Mouse (Mus musculus): ENCODE measurements around the gene Rcor1.

Rcor1 gene

DNA sequence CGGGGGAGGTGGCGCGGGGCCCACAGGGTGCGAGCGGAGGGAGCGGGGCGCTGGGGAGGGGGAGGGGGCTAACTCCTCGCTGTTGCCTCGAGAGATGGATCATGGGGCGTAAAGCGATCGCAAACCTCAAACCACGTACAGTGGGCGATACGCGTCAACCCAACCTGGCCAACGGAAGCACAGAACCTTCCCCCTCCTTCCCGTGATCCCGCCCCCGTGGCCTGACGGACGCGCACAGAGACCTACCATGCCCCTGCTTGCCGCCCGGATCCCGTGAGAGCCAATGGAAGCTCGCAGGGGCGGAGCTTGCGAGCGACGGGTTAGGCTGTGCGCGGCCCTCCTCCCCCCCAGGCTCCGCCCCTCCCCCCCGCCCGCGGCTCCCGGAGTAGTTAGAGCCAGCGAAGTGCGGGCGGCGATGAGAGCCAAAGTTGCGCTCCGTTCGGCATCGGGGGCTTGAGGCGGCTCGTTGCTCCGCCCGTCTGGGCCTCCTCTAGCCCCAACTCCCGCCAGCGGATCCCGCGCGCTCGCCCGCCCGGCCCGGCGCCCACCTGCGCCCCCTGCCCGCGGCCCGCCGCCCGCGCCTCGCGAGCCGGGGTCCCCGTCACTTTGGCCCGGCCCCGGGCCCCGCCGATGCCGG lies at the start of gene Rcor1:
TSS of gene Rcor1 (plus strand) at position 376 of the 637 bp plus-strand sequence.
- DNase-seq (ENCODE audit: low read depth, low spot score), result peak; percentile 99

DNA sequence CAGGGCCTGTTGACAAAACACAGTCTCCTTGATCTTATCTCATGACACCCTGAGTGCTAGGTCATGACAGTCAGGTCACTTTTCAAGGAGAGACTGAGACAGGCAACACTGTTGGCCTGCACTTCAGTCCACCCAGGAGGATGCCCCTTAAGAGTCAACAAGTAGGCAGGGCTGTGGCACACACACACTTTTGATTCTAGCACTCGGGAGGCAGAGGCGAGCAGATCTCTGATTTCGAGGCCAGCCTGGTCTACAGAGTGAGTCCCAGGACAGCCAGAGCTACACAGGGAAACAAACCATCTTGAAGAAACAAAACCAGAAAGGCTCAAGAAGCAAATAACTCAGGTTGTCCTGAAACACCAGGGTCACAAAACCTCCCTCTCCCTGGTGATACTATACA lies 49.7 kb upstream of the Rcor1 start:
- DNase-seq (ENCODE audit: low read depth, low spot score), result no peak

DNA sequence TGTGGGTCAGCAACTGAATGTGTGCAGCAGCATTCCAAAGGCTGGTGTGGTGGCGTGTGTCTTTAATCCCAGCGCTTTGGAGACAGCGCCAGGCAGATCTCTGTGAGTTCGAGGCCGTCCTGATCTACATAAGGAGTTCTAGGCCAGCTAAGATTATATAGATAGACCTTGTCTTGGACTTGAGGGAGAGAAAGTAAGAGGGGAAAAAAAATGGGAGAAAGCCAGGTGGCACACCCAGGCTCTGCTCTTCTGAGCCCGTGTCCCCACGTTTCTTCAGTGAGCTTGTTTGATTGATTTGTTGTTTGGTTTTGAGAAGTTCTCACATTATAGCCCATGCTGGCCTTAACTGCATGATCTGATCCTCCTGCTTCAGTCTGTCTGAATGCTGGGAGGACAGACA lies 48.7 kb upstream of the Rcor1 start:
- no peak for DNase-seq (ENCODE audit: low read depth, low spot score)

- peak; percentile 95 for DNase-seq (ENCODE audit: low read depth, low spot score)
Observed at GRCm38 (mm10) chr12:110991361-110992127, 47.6 kb upstream of the Rcor1 start.

DNA sequence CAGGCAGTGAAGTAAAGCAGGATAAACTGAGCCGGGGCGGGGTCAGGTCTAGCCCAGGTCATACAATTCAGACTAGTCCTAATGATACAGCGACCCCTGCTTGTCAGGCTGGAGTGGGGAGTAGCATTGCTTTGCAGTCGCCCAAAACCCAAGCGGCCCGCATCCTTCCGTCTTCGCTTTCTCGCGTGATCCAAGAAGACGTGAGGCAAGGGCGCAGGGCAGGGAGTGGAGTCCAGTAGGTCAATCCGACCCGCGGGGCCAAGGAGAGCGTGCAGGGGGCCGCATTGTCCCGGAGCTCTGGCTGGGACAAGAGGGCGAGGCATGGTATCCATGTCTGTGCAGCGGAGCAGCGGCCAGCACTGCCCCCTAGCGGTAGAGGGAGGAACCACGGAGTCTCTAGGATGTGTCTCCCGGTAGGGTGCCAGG lies 47.0 kb upstream of the Rcor1 start:
- DNase-seq (ENCODE audit: low read depth, low spot score), result peak; percentile 97

DNA sequence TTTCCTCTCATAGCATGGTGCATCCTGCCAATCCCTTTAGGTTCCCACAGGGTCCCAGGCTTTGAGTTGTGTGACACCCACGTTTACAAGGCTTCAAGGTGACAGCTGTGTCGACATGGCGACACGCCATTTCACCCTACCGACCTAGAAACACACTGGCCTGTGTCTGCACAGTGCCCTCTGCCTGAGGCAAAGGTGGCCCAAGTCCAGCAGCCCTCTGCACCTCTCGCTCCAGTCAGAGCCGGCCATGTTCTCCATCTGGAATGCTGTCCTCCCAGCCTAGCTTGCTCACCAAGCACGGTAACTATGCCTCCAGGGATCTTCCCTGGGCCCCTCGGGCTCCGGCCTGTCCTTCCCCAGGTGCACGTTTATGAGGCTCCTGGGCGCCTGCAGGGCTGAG lies 46.4 kb upstream of the Rcor1 start:
- DNase-seq (ENCODE audit: low read depth, low spot score), result no peak

- DNase-seq (ENCODE audit: low read depth, low spot score), result no peak
Observed at GRCm38 (mm10) chr12:110993226-110993625, 45.9 kb upstream of the Rcor1 start.

GRCm38 (mm10) chr12:110994666-110995065 lies 44.5 kb upstream of the Rcor1 start:
- DNase-seq (ENCODE audit: low read depth, low spot score), result peak; percentile 78

- no peak for DNase-seq (ENCODE audit: low read depth, low spot score)
Observed at GRCm38 (mm10) chr12:110998092-110998491, 41.1 kb upstream of the Rcor1 start.

DNA sequence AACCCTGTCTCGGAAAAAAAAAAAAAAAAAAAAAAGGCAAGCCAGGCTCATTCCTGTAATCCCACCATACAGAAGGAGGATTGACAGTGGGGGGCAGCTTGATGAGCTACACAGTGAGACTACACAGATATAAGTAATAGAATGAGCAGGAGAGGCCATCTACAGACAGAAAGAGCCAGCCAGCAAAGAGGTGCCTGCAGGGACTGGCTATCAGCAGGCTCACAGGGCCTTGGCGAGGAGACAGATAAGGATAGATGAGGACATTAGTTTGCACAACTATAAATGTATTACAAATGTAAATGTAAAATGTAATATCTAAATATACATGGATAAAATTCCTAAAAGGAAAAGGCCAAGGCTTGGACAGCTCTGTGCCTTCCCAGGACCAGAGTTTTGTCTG lies 39.3 kb upstream of the Rcor1 start:
- DNase-seq (ENCODE audit: low read depth, low spot score), result no peak

DNA sequence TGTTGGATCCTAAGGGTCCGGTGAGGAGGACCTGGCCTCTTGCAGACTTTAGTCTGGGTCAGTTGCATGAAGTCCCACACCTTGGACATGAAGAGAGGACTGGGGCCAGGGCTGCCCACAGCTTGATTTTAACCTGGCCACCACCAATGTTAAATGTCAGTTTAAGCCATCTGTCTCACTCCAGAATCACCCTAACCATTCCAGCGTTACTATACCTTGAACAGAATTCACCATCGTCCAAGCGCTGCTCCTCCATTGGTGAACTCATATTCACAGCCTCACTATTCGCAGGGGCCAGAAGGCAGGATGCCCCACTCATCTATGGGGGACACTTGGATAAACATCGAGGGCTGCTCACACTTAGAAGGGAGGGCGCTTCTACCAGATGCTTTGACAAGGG lies 38.2 kb upstream of the Rcor1 start:
- DNase-seq (ENCODE audit: low read depth, low spot score), result no peak

DNA sequence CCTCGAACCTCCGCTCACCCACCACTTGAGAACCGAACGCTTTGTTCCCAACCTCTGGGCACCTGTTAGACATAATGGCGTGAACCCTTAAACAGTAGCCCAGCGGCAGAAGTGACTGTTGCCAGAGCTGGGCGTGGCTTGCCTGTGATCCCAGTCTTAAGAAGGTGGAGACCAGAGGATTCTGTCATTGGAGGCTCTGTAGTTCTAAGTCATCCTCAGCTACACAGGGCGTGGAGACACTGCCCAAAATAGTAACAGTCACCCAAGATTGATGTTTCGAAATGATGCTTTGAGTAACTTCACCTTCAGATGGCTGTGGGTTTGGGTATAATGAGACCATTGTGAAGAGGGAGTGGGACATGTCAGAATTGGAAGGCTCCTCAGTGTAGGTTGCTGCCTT lies 35.0 kb upstream of the Rcor1 start:
- DNase-seq (ENCODE audit: low read depth, low spot score), result peak; percentile 12

DNA sequence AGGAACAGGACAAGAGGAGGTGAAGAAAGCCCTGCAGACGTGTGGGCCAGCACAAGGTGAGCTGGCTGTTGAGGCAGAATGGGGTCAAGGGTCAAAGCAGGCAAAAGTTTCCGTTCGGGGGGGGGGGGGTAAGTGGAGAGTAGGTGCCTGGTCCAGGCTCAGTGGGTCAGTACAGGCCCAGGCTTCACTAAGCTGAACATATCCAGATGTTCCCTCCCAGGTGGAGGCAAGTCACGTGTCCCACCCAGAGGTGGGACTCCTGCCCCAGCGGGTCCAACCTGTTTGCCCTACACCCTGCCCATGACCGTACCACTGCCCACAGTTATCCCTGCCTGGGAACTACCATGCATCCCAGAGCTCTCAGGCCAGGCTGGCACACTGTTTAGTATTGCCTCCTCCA lies 33.3 kb upstream of the Rcor1 start:
- DNase-seq (ENCODE audit: low read depth, low spot score), result no peak

DNA sequence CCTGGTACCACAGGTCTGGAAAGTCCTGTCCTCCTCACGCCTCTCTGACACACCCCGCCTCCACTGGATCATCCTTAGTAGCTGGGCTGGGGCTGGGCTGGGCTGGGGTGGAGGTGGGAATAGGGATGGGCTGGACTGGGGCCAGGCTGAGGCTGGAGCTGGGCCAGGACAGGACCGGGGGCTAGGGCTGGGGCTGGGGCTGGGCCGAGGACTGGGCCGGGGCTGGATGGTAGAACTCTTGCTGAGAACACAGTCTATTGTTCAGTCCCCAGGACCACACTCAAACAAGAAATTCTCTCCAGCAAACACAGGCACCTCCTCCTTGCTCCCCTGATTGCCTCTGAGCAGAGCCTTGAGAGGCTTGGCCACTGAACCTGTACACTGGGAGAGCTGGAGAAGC lies 32.8 kb upstream of the Rcor1 start:
- DNase-seq (ENCODE audit: low read depth, low spot score), result no peak

DNA sequence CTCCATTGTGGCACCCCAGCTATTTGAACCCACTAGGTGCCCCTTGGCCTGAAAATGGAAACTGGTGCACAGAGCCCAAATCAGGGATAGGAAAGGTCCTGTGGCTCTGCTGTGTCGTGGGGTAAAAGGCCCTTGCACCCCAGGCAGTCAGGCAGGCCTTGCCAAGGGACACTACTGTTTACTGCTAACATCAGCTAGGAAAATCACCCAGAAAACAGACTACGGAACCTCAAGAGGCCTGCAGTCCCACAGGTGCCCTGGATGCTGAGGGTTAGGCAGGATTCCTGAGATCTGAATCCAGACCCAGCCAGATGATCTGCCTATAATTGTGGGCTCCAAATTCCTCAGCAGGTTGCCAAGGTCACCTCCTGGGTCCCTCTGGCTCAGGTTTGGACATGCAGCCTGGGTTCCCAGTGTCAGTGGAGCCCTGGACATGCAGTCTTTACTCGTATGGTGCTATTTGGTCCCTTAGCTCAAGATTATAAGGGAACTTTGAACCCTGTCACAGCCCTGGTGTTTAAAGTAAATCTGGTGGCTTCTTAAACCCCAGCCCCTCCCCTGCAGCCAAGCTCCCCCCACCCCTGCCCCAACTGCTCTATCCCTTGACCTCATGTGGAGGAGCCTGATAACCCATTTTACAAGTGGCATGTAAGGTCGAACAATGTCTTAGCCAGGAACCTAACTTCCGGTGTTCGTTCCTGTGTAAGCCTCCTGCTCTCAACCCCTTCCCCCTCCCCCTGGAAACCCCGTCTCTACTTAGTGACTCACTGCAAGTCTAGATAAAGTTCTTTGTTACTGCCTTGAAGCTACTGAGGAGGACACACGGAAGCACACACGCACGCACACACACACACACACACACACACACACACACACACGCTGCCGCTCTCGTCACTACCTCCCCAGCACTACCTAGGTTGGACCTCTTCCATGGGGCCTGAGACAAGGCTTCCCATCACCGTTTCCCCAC lies 31.7 kb upstream of the Rcor1 start:
- DNase-seq (ENCODE audit: low read depth, low spot score), result peak; percentile 86

DNA sequence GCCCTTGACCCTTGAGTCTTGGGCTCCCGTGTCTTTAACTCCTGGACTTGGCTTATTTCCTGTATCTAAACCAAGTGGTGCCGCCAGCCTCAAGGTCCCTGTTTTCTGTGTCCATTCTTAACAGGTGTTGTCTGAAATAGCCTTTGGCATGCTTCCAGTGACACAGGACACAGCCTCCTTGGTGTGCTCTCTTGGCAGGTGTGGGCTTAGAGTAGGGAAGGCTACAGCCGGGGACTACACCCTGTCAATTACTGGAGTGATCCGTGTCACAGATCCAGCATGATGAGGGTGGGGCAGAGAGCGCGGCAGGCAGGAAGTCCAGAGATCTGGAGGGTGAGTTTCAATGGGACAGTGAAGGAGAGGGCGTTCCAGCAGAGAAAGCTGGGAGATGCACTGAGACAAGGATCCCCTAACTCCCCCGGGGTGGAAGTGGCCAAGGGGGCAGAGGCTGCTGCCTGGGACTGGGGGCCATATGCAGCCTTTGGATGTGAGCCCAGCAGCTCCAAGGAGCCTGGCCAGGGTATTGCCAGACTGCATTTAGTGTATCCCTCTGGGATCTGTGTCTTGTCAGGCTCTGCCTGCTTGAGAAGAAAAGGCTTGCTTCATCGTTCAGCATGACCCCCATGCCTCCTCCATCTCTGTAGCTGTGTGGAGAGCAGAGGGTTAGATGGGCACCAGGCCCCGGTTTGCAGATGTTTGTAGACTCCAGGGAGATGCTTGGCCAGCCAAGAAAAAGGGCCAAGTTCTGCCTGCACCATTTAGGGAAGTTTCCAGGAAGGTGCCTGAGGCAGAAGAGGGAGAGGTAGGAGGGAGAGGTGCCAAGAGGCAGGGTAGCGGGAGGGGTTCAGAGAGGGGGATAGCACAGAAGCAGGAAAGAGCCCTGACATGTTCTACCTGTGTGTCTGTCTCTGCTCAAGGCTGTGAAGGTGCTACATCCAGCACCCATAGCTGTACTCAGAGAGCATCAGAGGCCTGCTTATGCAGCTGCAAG lies 30.4 kb upstream of the Rcor1 start:
- peak; percentile 62 for DNase-seq (ENCODE audit: low read depth, low spot score)

GRCm38 (mm10) chr12:111009615-111010257 lies 29.4 kb upstream of the Rcor1 start:
- DNase-seq (ENCODE audit: low read depth, low spot score), result no peak

DNA sequence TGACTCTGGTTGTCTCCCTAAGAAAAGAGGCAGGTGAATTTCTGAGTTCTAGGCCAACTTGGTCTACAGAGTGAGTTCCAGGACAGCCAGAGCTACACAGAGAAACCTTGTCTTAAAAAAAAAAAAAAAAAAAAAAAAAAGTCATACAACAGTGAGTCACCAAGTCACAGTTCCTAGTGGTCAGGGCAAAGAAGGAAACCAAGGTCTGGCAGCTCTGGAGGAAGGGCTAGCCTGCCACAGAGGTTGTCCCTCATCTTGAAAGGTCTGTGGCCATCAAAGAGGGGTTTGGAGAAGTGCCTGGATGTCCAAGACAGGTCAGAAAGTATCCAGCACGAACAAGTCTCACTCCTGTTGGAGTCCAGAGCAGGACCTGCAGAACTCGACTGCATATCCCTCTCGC lies 22.3 kb upstream of the Rcor1 start:
- no peak for DNase-seq (ENCODE audit: low read depth, low spot score)

DNA sequence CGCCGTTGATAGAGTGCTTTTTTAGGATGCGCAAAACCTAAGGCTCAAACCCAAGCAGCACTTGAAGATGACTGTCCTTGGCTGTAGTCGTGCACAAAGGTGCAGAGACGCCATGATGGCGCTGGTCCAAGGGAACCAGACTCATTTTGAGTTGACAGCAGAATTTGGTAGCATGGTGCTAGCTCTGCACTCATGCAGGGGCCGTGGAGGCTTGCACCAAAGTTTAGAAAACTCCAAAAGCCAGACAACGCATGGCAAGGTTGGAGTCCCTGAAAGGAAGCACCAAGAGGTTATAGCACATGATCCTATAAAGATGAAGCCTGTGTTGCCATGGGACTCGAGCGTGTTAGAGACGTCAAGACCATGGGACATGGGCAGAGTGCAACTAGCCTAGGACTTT lies 21.1 kb upstream of the Rcor1 start:
- no peak for DNase-seq (ENCODE audit: low read depth, low spot score)

- no peak for DNase-seq (ENCODE audit: low read depth, low spot score)
Observed at GRCm38 (mm10) chr12:111019086-111019485, 20.1 kb upstream of the Rcor1 start.

All from R1 (cell line).